8 mouse cellular contexts compared by ENCODE assay signal in genomic region chr4:40680250-40680860, GRCm38 (mm10). TPM values are rescaled to one million over a fixed set of nuclear protein-coding genes. Genes with fewer than 3 reads are reported as not detected.
DNase-seq lines count a peak whose midpoint lies in the region; ATAC-seq and TF ChIP-seq lines count a peak whose summit lies in the region.

No protein-coding gene starts in this region.

- no peak overlapping the region for H3K4me3 ChIP-seq in testis, adult 2 months (ENCODE audit: control insufficient read depth, low read depth, low read length)
- H3K4me3 ChIP-seq in embryonic fibroblast, embryonic 13.5 days (ENCODE audit: insufficient read depth, low read length): no peak overlapping the region
- H3K4me3 ChIP-seq in limb, embryonic 13.5 days: no peak overlapping the region

- H3K9ac ChIP-seq in limb, embryonic 13.5 days: no peak overlapping the region

- no peak overlapping the region for H3K27ac ChIP-seq in testis, adult 2 months (ENCODE audit: control insufficient read depth, insufficient read depth, low read depth, low read length)
- H3K27ac ChIP-seq in embryonic fibroblast, embryonic 13.5 days (ENCODE audit: insufficient read depth, low read length): no peak overlapping the region
- no peak overlapping the region for H3K27ac ChIP-seq in limb, embryonic 13.5 days

- TF ChIP-seq CTCF in testis, adult 2 months (IDR thresholded peaks at IDR 0.05; ENCODE audit: control insufficient read depth, insufficient read depth, insufficient replicate concordance, low read depth, low read length): peak; percentile 86; the same call in 1 of the 2 replicates
- TF ChIP-seq CTCF in embryonic fibroblast, embryonic 13.5 days (IDR thresholded peaks at IDR 0.05; ENCODE audit: borderline replicate concordance, insufficient read depth, low read length): peak; percentile 89

- no peaks in the 10 kb centered on the region for H3K36me3 ChIP-seq in testis, adult 2 months (ENCODE audit: control insufficient read depth, insufficient read depth, low read length)
- peaks cover 11% of the 10 kb centered on the region; the same call in 1 of the 2 replicates for H3K36me3 ChIP-seq in limb, embryonic 13.5 days

- peaks cover 11% of the 10 kb centered on the region for H3K4me1 ChIP-seq in testis, adult 2 months (ENCODE audit: control insufficient read depth, insufficient read depth, low read length)
- H3K4me1 ChIP-seq in embryonic fibroblast, embryonic 13.5 days (ENCODE audit: control insufficient read depth, insufficient read depth, low read length): no peaks in the 10 kb centered on the region
- peaks cover 13% of the 10 kb centered on the region for H3K4me1 ChIP-seq in limb, embryonic 13.5 days

- 0 out of 2 replicates have a peak, but pooled peaks have one; percentile 57 for ATAC-seq in limb, embryonic 13.5 days (ENCODE audit: low FRiP score, low read depth)

- intact Hi-C loops in gastrocnemius, postnatal 36 days (cut with DNase I): loop anchor here (2.0 kb wide), 1 partner anchor 378 kb away; no protein-coding TSS in a partner anchor

- H3K9me3 ChIP-seq in limb, embryonic 13.5 days: no peaks in the 10 kb centered on the region

- H3K4me2 ChIP-seq in limb, embryonic 13.5 days (replicated peaks): no peak overlapping the region

- H3K27me3 ChIP-seq in testis, adult 2 months (ENCODE audit: control insufficient read depth, insufficient read depth, low read length): no peaks in the 10 kb centered on the region
- H3K27me3 ChIP-seq in limb, embryonic 13.5 days: peaks cover 9% of the 10 kb centered on the region; the same call in 1 of the 2 replicates

- WGBS in limb, embryonic 13.5 days: 55% methylated on average over 5 of the region's 5 CpGs

- TF ChIP-seq POLR2A in testis, adult 2 months (IDR thresholded peaks at IDR 0.05; ENCODE audit: control insufficient read depth, low read depth, low read length): no peak
- TF ChIP-seq POLR2A in embryonic fibroblast, embryonic 13.5 days (IDR thresholded peaks at IDR 0.05; ENCODE audit: low read depth, low read length): no peak

- DNase-seq in cerebellum, adult 9-10 months: peak; percentile 31
- no peak for DNase-seq in cerebellum, adult 9-11 months
- DNase-seq in testis, postnatal 14 days (ENCODE audit: low spot score): no peak
- peak; percentile 77 for DNase-seq in retina, embryonic 14.5 days (ENCODE audit: low spot score)
- DNase-seq in gastrocnemius, postnatal 36 days: no peak

RNA-seq across cellular contexts. Expression of gene Aptx, which starts 22.6 kb away (rescaled TPM):
- 95.8 and 98.7 TPM in 2 replicates for polyA plus RNA-seq in testis, adult 2 months (2012; rRNA removed)
- 23.4 and 25.7 TPM in 2 replicates for polyA plus RNA-seq in embryonic fibroblast, embryonic 13.5 days (2011; ENCODE audit: insufficient read length, low read depth, missing spikeins)
- 35.2 and 36.2 TPM in 2 replicates for polyA plus RNA-seq in limb, embryonic 13.5 days (2015; fragmentation: Nextera tagmentation; extraction: Ambion mirVana)
- 10 to 100 TPM; 14.4 to 15.5 TPM for total RNA-seq in gastrocnemius, postnatal 36 days (2021)

RNA-seq across cellular contexts. Expression of gene Dnaja1, which starts 41.6 kb away (rescaled TPM):
- polyA plus RNA-seq in testis, adult 2 months (2012; rRNA removed): 16.7 and 22.3 TPM in 2 replicates
- 234 and 239 TPM in 2 replicates for polyA plus RNA-seq in embryonic fibroblast, embryonic 13.5 days (2011; ENCODE audit: insufficient read length, low read depth, missing spikeins)
- polyA plus RNA-seq in limb, embryonic 13.5 days (2015; fragmentation: Nextera tagmentation; extraction: Ambion mirVana): 449 and 469 TPM in 2 replicates
- total RNA-seq in gastrocnemius, postnatal 36 days (2021): 10 to 100 TPM; 31.8 to 38.3 TPM

Comparison
In these comparisons a context has a peak if more than half of its experiments do, and no peak if none do; other contexts are left out.
1. DNase-seq: peak in cerebellum, adult 9-10 months (single experiment) and retina, embryonic 14.5 days (single experiment); none in cerebellum, adult 9-11 months (single experiment), testis, postnatal 14 days (single experiment) and gastrocnemius, postnatal 36 days (0 of 2).
2. RNA of gene Dnaja1, which starts 41.6 kb away (polyA plus RNA-seq): 449 to 469 TPM in limb, embryonic 13.5 days and 234 to 239 TPM in embryonic fibroblast, embryonic 13.5 days; 16.7 to 22.3 TPM in testis, adult 2 months; every median in the first group is over 10 times any median in the second.